Mouse (Mus musculus) hindbrain, postnatal 0 days (tissue): ENCODE measurements around the gene Sncg. TPM values are rescaled to one million over a fixed set of nuclear protein-coding genes. Genes with fewer than 3 reads are reported as not detected.

Source experiments
- ATAC-seq: fragments of 200-750 bp; cut with Nextera tagmentation; 2 replicates; pipeline ENCODE4 v1.8.0; 2017; ENCODE audit warnings: mild to moderate bottlenecking, moderate TSS enrichment, moderate library complexity
- DNase-seq: peaks from one replicate; pipeline ENCODE4 v3.0.0-alpha.2; 2015; ENCODE audit warnings: low spot score
- H3K27ac ChIP-seq: fragments of 300-500 bp; sonication (generic); 2 replicates; pipeline ENCODE4 v1.5.1; 2014; ENCODE audit warnings: mild to moderate bottlenecking
- H3K27me3 ChIP-seq: fragments of 300-500 bp; sonication (generic); 2 replicates; pipeline ENCODE4 v1.6.1; 2014; ENCODE audit warnings: low read length, mixed read lengths; ENCODE audit not compliant: insufficient read depth
- H3K36me3 ChIP-seq: fragments of 300-500 bp; sonication (generic); 2 replicates; pipeline ENCODE4 v1.6.1; 2014; ENCODE audit warnings: low read length, mixed read lengths; ENCODE audit not compliant: insufficient read depth
- H3K4me1 ChIP-seq: fragments of 300-500 bp; sonication (generic); 2 replicates; pipeline ENCODE4 v1.6.1; 2014; ENCODE audit warnings: antibody characterized with exemption, low read length, mixed read lengths; ENCODE audit not compliant: insufficient read depth
- H3K4me2 ChIP-seq: fragments of 300-500 bp; sonication (generic); 2 replicates; pipeline ENCODE4 v1.6.1; 2014; ENCODE audit warnings: low read depth, mild to moderate bottlenecking, low read length, moderate library complexity, mixed read lengths
- H3K4me3 ChIP-seq: fragments of 300-500 bp; sonication (generic); 2 replicates; pipeline ENCODE4 v1.5.1; 2014; ENCODE audit warnings: low read length
- H3K9ac ChIP-seq: fragments of 300-500 bp; sonication (generic); replicated peaks from 2 replicates; pipeline ENCODE4 v1.6.1; 2014; ENCODE audit warnings: mild to moderate bottlenecking, low read length, moderate library complexity, mixed read lengths
- H3K9me3 ChIP-seq: fragments of 300-500 bp; sonication (generic); 2 replicates; pipeline ENCODE4 v1.6.1; 2016; ENCODE audit warnings: low read length, mixed read lengths
- CTCF ChIP-seq: IDR thresholded peaks from 2 replicates; pipeline ENCODE4 v1.5.1; 2016; ENCODE audit warnings: antibody characterized with exemption, control low read depth, low read depth
- WGBS: fragments of 180-500 bp; shearing (Covaris S2); extraction: QIAGEN DNeasy Blood & Tissue Kit; methylation state at CpG from one replicate; pipeline ENCODE4 v1.1.7; 2014; 5-methylcytosine and 5-hydroxymethylcytosine counted together
- polyA plus RNA-seq: library from polyadenylated mRNA; unstranded; fragments of >200 nt; fragmentation: Nextera tagmentation; extraction: Ambion mirVana; gene quantifications from 2 replicates; pipeline ENCODE4 v1.2.1, GENCODE M21; 2015
- total RNA-seq: library from RNA; depleted of rRNA; stranded (reverse); fragments of >200 nt; gene quantifications from 2 replicates; pipeline ENCODE4 v1.2.3, GENCODE M21; 2014

Gene Sncg
- total and polyA plus RNA-seq, 2 experiments from 2014 or later, result 49.5 to 164 TPM

DNA sequence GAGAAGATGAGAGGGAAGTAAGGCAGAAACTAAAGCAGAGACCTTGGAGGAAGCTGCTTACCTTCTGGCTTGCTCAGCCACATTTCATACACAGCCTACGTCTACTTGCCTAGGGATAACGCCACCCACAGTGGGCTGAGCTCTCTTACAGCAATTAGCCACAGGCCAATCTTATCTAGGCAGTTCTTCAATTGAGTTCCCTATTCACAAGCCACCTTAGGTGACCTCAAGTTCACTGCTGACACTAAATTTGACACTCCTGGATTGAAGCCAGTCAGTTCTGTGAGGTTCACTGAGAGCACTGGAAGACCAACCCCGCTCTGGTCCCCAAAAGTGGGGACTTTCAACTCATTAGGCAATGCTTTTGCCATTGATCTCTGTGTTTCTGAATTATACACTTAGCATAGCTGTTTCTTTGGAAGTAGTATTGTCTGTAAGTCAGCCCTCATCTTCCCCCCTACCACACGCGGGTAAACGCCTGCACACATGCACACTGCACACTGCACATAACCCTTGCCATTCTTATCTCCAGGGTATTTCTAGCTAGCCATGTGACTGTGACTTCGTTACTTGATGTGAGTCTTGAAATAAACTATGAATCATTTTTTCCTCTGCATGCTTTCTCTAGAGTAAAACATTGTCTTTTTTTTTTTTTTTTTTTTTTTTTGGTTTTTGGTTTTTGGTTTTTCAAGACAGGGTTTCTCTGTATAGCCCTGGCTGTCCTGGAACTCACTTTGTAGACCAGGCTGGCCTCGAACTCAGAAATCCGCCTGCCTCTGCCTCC is 8.5 kb upstream of the Sncg start:
- H3K4me3 ChIP-seq, result no peak overlapping the region
- ATAC-seq (no peak), DNase-seq (no peak)
- no peak overlapping the region for H3K27ac ChIP-seq
- no peaks in the 10 kb centered on the region for H3K27me3 ChIP-seq
- H3K4me2 ChIP-seq, result no peak overlapping the region
- H3K9me3 ChIP-seq, result no peaks in the 10 kb centered on the region
- 96% methylated on average over 9 of the region's 9 CpGs for WGBS
- TF ChIP-seq CTCF, result no peak
- no peaks in the 10 kb centered on the region for H3K36me3 ChIP-seq
- H3K4me1 ChIP-seq, result no peaks in the 10 kb centered on the region
- H3K9ac ChIP-seq, result no peak overlapping the region

DNA sequence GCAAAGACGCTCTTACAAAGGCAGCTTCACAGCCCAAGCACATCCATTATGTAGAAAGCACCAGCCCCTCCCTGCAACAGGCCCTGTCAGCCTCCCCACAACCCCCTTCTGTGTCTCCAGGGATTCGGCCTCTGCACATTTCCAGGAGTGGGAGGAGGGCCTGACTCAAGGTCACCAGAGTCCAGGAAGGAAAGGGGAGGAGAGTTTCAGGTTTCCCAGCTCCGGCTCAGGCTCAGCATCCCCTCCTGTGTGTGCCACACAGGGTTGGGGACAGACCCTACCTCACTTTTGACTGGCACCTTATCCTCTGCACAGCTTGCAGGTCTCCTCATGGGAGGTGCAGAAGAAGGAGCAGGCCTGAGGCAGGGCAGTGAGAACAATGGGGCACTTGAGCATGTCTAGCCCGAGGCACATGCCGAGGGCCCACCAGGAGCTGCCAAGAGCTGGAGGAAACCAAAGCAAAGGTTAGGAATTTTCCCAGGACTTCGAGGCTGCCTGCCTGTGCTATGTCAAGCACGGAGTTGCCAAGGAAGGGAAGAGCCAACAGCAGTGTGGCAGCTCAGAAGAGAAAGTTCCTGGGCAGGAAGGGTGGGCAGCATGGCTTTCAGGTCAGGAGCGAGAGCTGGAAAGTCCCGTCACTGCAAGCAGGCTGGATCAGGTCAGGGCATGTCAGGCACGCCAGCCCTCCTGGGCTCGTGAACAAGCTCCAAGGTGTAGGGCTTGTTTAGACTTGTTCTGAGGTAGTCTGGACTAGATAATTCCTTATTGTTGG is 4.2 kb upstream of the Sncg start:
- no peaks in the 10 kb centered on the region for H3K27me3 ChIP-seq
- no peaks in the 10 kb centered on the region for H3K9me3 ChIP-seq
- H3K9ac ChIP-seq, result no peak overlapping the region
- H3K4me2 ChIP-seq, result no peak overlapping the region
- H3K27ac ChIP-seq, result peak overlapping the region; percentile 56; the same call in 1 of the 2 replicates
- 23% methylated on average over 11 of the region's 11 CpGs for WGBS
- no peaks in the 10 kb centered on the region for H3K36me3 ChIP-seq
- TF ChIP-seq CTCF, result no peak
- ATAC-seq (peak; percentile 82), DNase-seq (peak; percentile 53)
- no peaks in the 10 kb centered on the region; the same call in 1 of the 2 replicates for H3K4me1 ChIP-seq
- H3K4me3 ChIP-seq, result no peak overlapping the region

DNA sequence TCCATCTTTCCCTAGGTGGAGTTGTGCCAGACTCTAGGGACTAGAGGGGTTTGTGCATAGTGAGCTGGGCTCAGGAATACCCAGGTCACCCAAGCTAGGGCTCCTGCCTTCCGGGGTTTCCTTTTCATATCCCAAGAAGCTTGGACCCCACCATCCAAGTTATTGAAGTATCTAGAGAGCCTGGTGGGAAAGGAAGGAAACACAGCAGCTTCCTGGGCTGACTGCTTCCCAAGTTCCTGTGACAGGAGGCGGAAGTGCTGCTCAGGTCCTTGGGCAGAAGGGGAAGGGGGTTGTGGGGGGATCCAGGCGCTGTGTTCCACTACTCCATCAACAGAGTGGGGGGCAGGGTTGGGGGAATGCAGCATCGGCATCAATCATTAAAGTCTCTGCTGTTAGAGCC is 2.5 kb upstream of the Sncg start:
- TF ChIP-seq CTCF, result no peak
- Histone ChIP-seq H3K9me3 (no peaks in the 10 kb centered on the region), H3K4me1 (no peaks in the 10 kb centered on the region; the same call in 1 of the 2 replicates), H3K36me3 (no peaks in the 10 kb centered on the region), H3K27ac (no peak overlapping the region), H3K4me2 (no peak overlapping the region), H3K4me3 (no peak overlapping the region), H3K27me3 (no peaks in the 10 kb centered on the region), H3K9ac (no peak overlapping the region)
- 77% methylated on average over 4 of the region's 4 CpGs for WGBS
- no peak for DNase-seq
- ATAC-seq, result no peak

DNA sequence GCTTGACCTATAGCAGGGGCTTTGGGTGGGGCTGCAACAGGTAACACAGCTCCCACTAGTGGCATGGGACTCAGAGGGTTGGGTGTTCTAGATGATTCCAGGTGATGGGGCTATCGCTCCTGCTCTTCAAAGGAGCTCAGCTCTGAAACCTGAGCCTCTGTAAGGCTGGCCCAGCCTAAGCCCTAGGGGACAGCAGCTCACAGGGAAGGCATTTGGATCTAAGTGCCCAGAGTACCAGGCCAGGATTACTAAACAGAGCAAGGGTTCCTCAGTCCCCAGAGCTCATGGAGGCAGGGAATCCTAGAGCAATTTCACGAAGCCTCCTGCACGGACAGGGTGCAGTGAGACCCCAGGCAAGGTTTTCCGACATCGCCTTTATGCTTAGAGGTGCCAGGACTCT is 1.4 kb upstream of the Sncg start:
- WGBS, result 96% methylated on average over 5 of the region's 5 CpGs
- H3K27ac ChIP-seq, result no peak overlapping the region
- no peak for ATAC-seq
- H3K9ac ChIP-seq, result no peak overlapping the region
- no peak overlapping the region for H3K4me3 ChIP-seq
- H3K4me2 ChIP-seq, result no peak overlapping the region
- TF ChIP-seq CTCF, result no peak
- no peaks in the 10 kb centered on the region for H3K36me3 ChIP-seq
- no peaks in the 10 kb centered on the region; the same call in 1 of the 2 replicates for H3K4me1 ChIP-seq
- no peaks in the 10 kb centered on the region for H3K27me3 ChIP-seq
- H3K9me3 ChIP-seq, result no peaks in the 10 kb centered on the region
- no peak for DNase-seq

DNA sequence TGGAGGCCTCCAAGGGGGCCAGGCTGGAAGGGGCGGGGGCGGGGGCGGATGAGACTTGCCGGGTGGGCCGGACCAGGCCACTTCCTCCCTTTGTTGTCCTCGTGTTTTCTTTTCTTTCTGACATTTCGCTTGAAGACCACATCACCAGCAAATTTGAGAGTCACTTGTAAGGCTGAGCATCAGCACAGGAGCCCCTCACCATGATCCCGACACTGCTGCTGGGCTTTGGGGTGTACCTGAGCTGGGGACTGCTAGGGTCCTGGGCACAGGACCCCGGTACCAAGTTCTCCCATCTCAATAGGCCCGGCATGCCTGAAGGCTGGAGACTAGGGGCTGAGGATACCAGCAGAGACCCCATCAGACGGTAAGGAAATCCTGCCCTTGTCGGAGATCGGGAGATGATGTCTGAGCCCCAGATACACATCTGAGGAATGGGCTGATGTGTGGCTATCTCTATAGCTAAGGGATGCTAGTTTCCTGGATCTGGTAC is 871 bp upstream of the Sncg start, which contains the start of gene Mmrn2:
Mmrn2 (plus strand) TSS at position 51 of the 490 bp plus-strand sequence.
- ATAC-seq (no peak), DNase-seq (no peak)
- 79% methylated on average over 13 of the region's 13 CpGs for WGBS
- Histone ChIP-seq H3K4me2 (no peak within 1 kb of the TSS), H3K36me3 (no peaks in the 10 kb centered on the region), H3K9ac (no peak within 1 kb of the TSS), H3K27me3 (no peaks in the 10 kb centered on the region), H3K4me3 (no peak within 1 kb of the TSS), H3K27ac (no peak within 1 kb of the TSS), H3K4me1 (no peaks in the 10 kb centered on the region; the same call in 1 of the 2 replicates), H3K9me3 (no peaks in the 10 kb centered on the region)
- TF ChIP-seq CTCF, result no peak

DNA sequence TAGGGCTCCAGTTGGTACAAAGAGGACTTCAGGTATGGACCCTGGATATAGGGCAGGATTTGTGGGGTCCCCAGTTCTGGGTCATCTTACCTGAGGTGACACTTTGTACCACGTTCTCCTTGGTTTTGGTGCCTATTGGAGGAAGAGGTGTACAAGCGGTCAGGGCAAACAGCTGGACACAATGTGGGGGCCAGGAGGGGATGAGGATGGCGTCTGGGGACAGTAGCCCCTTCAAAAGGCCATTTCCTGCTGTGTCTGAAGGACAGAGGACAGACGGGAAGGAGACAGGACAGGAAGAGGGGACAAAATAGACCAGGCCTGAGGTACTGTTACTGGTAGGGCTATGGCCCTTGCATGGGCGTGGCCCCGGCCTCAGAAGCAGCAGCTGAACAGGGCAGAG is 1.0 kb downstream of the Sncg start:
- ATAC-seq (no peak), DNase-seq (no peak)
- 82% methylated on average over 6 of the region's 6 CpGs for WGBS
- Histone ChIP-seq H3K27ac (no peak overlapping the region), H3K9ac (no peak overlapping the region), H3K27me3 (no peaks in the 10 kb centered on the region), H3K4me3 (no peak overlapping the region), H3K36me3 (no peaks in the 10 kb centered on the region), H3K9me3 (no peaks in the 10 kb centered on the region), H3K4me1 (no peaks in the 10 kb centered on the region; the same call in 1 of the 2 replicates), H3K4me2 (no peak overlapping the region)
- no peak for TF ChIP-seq CTCF
